16 mouse cellular contexts compared by ENCODE assay signal in genomic region chr9:118449336-118449735, GRCm38 (mm10). TPM values are rescaled to one million over a fixed set of nuclear protein-coding genes. Genes with fewer than 3 reads are reported as not detected.
"Had no signal": no experiment of that assay in that cellular context is flagged by ENCODE, and none has a peak within 500 bp of the region (broad histone marks: within the 10 kb centered on the region; RNA-seq: fewer than 3 reads in every experiment).

No protein-coding gene starts in this region.

- DNase-seq: gastrocnemius, postnatal 14 days; gastrocnemius, postnatal 36 days; heart, adult 11 months; heart, adult 2 months; heart, postnatal 14 days; heart, postnatal 36 days; kidney, adult 11 months; kidney, adult 2 months; kidney, adult 9 months; kidney, postnatal 14 days; kidney, postnatal 36 days; layer of hippocampus, adult 9-11 months; layer of hippocampus, postnatal 36 days had no signal

RNA-seq across cellular contexts. Expression of gene Eomes, which starts 28.7 kb away (rescaled TPM):
- total RNA-seq: gastrocnemius, adult 18-20 months; gastrocnemius, adult 8-10 months; gastrocnemius, postnatal 14 days; gastrocnemius, postnatal 36 days; heart, postnatal 14 days; liver, adult 2 months had no signal
